Mouse (Mus musculus): ENCODE measurements at regions not wholly inside any gene's neighbourhood (a gene's known extent, or its start where the extent isn't known, plus 50 kb on each side); places are given as distances from the start of the nearest gene placed in this dataset.

- DNase-seq (ENCODE audit: low read depth, low spot score): no peak
Measured at GRCm38 (mm10) chr1:18849038-18849437, 253.8 kb upstream of the Tfap2d start.

DNA sequence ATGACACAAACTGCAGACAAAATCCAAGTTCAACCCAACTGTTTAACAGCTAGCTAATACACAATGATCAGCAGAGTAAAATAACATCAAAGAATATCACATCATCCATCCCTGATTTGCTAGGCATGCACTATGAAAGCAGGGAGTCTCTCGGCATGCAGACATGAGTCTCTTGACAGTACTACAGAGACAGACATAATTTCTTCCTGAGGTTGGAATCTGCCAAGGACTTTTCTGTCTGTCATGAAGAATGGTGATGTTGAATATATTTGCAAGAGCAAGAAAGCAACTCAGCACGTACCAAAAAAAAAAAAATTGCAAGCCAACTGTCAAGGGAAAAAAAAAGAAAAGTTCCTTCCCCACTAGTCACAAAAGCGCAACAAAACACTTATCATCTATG, 245.4 kb upstream of the Tfap2d start:
- no peak for DNase-seq (ENCODE audit: low read depth, low spot score)

GRCm38 (mm10) chr1:18903266-18903665, 199.6 kb upstream of the Tfap2d start:
- no peak for DNase-seq (ENCODE audit: low read depth, low spot score)

- no peak for DNase-seq (ENCODE audit: low read depth, low spot score)
Measured at GRCm38 (mm10) chr1:18903696-18904095, 199.1 kb upstream of the Tfap2d start.

DNA sequence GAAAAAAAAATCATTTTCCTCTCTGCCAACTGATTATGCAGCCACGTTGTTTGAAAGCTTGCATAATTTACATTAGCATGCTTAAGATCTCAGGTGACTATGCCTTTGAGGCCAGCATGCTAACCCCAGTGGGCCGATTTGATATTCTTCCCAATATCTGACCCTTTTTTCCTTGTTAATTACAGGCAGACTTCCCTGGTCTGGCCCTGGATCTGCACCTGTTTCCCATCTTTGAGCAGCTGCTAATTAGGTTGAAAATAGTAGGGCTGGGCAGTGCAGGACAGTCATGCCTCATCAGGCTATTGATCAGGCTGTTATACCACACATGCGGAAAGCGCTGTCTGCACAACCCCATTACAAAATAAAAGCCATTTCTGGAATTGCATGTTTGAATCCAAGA, 191.2 kb upstream of the Tfap2d start:
- no peak for DNase-seq (ENCODE audit: low read depth, low spot score)

- no peak for DNase-seq (ENCODE audit: low read depth, low spot score)
Measured at GRCm38 (mm10) chr1:18956276-18956675, 146.5 kb upstream of the Tfap2d start.

DNA sequence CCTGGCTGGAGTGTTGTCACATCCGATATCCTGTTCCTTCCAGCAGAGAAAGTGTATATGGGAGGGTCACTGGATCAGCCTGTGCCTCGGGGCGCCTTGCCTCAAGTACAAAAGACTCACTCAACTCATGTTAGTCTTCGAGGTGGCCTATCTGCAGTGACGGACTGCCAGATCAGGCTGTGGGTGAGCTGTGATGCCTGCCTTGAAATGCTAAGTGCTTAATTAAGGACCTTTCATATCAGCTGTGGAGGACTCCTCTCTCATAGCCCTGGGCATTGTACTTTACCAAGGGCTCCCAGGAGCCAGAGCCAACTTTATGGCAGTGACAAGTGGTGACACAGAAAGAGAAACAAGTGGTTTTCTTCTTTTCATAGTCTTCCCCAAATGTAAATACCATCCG, 145.8 kb upstream of the Tfap2d start:
- DNase-seq (ENCODE audit: low read depth, low spot score): no peak

GRCm38 (mm10) chr1:18961464-18961863, 141.4 kb upstream of the Tfap2d start:
- no peak for DNase-seq (ENCODE audit: low read depth, low spot score)

DNA sequence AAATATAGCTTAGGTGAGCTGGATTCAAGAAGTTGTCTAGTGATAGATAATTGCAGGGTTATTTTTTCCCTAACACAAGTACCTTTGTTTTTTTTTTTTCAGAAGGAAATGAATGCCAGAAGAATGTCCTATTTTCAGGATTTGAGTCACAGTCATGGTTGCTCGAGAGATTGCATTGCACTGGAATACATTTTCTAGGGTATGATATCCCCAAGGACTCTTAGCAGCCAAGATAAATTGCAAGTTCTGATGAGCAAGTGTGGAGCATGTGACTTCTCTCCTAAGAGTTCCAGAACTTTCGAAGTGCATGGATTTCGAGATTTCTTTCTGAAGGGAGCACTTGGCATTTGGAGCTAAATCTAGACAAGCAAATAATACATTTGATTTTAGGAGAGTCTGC, 140.9 kb upstream of the Tfap2d start:
- DNase-seq (ENCODE audit: low read depth, low spot score): no peak

DNA sequence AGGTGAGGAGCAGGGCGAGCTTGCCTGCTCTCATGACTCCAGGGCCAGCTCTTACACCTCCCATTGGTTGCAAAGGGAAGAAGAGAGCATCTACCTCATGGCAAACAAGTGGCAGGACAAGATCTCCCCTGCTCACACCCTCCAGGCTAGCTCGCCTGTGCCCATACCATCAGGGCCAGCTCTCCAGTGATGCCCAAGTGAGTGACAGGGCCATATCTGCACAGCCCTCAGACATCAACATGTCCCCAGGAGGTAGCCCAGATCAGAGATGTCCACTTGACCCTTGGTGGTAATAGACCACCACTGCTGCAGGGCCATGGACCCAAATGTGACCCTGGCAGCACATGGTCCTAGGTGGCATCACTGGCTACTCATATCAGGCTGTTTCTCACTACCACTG, 133.9 kb upstream of the Tfap2d start:
- no peak for DNase-seq (ENCODE audit: low read depth, low spot score)

DNA sequence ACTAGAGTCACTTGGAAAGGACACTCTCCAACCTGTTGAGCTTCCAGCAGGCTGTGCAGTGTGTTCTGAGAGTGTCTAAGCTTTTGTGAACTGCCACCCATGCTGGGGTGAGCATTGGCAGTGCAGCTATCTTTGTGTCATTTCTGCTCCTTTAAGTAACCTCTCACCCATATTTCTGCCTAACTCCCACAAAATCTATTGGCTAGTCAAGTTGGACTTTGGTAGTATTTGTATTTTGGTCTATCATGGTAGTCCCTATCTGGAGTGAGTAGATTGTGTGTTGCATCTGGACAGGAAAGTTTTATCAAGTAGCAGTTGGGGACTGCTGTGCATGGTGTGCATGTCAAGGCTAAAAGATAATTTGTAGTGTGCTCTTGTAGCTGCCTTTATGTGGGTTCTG, 132.6 kb upstream of the Tfap2d start:
- no peak for DNase-seq (ENCODE audit: low read depth, low spot score)

- DNase-seq (ENCODE audit: low read depth, low spot score): no peak
Measured at GRCm38 (mm10) chr1:18973826-18974620, 128.8 kb upstream of the Tfap2d start.

GRCm38 (mm10) chr1:18974860-18975439, 127.9 kb upstream of the Tfap2d start:
- no peak for DNase-seq (ENCODE audit: low read depth, low spot score)

DNA sequence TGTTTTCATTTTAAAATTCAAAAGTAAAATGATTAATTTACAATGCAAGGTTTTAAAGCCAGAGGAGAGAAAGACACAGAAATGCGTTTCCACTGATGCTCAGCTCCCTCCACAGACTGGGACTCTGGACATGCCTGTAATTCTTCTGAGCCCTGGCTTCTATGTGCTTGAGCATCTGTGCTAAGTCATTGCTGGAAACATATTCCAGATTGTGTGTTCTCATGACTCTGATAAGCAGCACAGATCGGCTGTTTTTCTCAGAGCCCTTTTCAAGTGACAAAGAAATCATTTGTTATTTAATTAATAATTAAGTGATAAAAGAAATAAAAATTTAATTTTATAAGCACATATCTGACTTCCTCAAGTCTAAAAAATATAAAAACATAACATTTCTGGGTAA, 127.3 kb upstream of the Tfap2d start:
- DNase-seq (ENCODE audit: low read depth, low spot score): no peak

- peak; percentile 23 for DNase-seq (ENCODE audit: low read depth, low spot score)
Measured at GRCm38 (mm10) chr1:18976705-18977309, 126.0 kb upstream of the Tfap2d start.

DNA sequence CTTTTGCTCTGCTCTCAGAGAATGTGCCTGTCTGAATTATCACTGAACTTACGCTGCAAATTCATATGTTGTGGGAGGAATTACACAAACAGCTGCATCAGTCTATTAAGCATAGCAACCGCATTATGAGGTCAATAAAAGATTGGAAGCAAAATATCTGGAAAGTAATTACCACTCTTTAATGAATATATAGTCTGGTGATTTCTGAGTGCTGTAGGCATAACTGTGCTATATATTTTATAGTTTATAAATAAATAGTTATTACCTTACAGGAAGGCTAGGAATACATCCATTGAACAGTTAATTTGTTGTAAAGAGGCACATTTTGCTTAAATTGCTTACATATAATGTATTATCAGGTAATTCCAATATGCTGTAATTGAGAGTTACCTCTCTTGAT, 123.7 kb upstream of the Tfap2d start:
- DNase-seq (ENCODE audit: low read depth, low spot score): no peak

- no peak for DNase-seq (ENCODE audit: low read depth, low spot score)
Measured at GRCm38 (mm10) chr1:19016778-19017177, 86.0 kb upstream of the Tfap2d start.

All from R1 (cell line).